Mouse (Mus musculus): ENCODE data around the gene Camk1g. TPM values are rescaled to one million over a fixed set of nuclear protein-coding genes. Genes with fewer than 3 reads are reported as not detected.

Gene Camk1g
- polyA plus RNA-seq, 1 experiment from 2014 or later = 12.2 TPM

- DNase-seq (ENCODE audit: extremely low spot score, low spot score) = no peak
- H3K9me3 ChIP-seq = no peaks in the 10 kb centered on the region
- WGBS = 60% methylated on average over 12 of the region's 12 CpGs
These were observed 19.9 kb upstream of the Camk1g start for GRCm38 (mm10) chr1:193390004-193390403.

GRCm38 (mm10) chr1:193389505-193389904 is 19.4 kb upstream of the Camk1g start:
- 26% methylated on average over 3 of the region's 3 CpGs for WGBS
- H3K27me3 ChIP-seq (ENCODE audit: poor library complexity, severe bottlenecking) = peaks cover 41% of the 10 kb centered on the region
- H3K27ac ChIP-seq = peak overlapping the region; percentile 57
- no peaks in the 10 kb centered on the region for H3K36me3 ChIP-seq (replicated peaks)
- no peaks in the 10 kb centered on the region for H3K9me3 ChIP-seq
- no peak for DNase-seq (ENCODE audit: extremely low spot score, low spot score)
- no peak overlapping the region for H3K4me3 ChIP-seq
- peaks cover 34% of the 10 kb centered on the region for H3K4me1 ChIP-seq

More at GRCm38 (mm10) chr1:193390004-193390403, 19.9 kb upstream of the Camk1g start:
- peaks cover 41% of the 10 kb centered on the region for H3K27me3 ChIP-seq (ENCODE audit: poor library complexity, severe bottlenecking)
- peaks cover 34% of the 10 kb centered on the region for H3K4me1 ChIP-seq
- no peak overlapping the region for H3K4me3 ChIP-seq
- no peak overlapping the region for H3K27ac ChIP-seq
- H3K36me3 ChIP-seq (replicated peaks) = no peaks in the 10 kb centered on the region

GRCm38 (mm10) chr1:193387241-193387640 is 17.1 kb upstream of the Camk1g start:
- Histone ChIP-seq H3K36me3 (replicated peaks) (no peaks in the 10 kb centered on the region), H3K9me3 (no peaks in the 10 kb centered on the region), H3K4me3 (no peak overlapping the region), H3K4me1 (peaks cover 46% of the 10 kb centered on the region), H3K27me3 (ENCODE audit: poor library complexity, severe bottlenecking) (peaks cover 41% of the 10 kb centered on the region), H3K27ac (no peak overlapping the region)
- no peak for DNase-seq (ENCODE audit: extremely low spot score, low spot score)
- 73% methylated on average over 2 of the region's 2 CpGs for WGBS

GRCm38 (mm10) chr1:193386136-193386535 is 16.0 kb upstream of the Camk1g start:
- Histone ChIP-seq H3K4me3 (no peak overlapping the region), H3K4me1 (peaks cover 54% of the 10 kb centered on the region), H3K36me3 (replicated peaks) (no peaks in the 10 kb centered on the region), H3K27me3 (ENCODE audit: poor library complexity, severe bottlenecking) (peaks cover 34% of the 10 kb centered on the region), H3K27ac (peak overlapping the region; percentile 49; the same call in 1 of the 2 replicates), H3K9me3 (no peaks in the 10 kb centered on the region)
- 8% methylated on average over 5 of the region's 5 CpGs for WGBS
- peak; percentile 78 for DNase-seq (ENCODE audit: extremely low spot score, low spot score)

GRCm38 (mm10) chr1:193382841-193383462 is 12.9 kb upstream of the Camk1g start:
- no peaks in the 10 kb centered on the region for H3K9me3 ChIP-seq
- no peaks in the 10 kb centered on the region for H3K36me3 ChIP-seq (replicated peaks)
- peak; percentile 75 for DNase-seq (ENCODE audit: extremely low spot score, low spot score)
- peaks cover 15% of the 10 kb centered on the region; the same call in 1 of the 2 replicates for H3K27me3 ChIP-seq (ENCODE audit: poor library complexity, severe bottlenecking)
- H3K4me1 ChIP-seq = peaks cover 31% of the 10 kb centered on the region
- peak overlapping the region; percentile 49 for H3K4me3 ChIP-seq
- 6% methylated on average over 8 of the region's 8 CpGs for WGBS
- peak overlapping the region; percentile 81 for H3K27ac ChIP-seq

GRCm38 (mm10) chr1:193382435-193382834 is 12.3 kb upstream of the Camk1g start:
- peak; percentile 77 for DNase-seq (ENCODE audit: extremely low spot score, low spot score)
- H3K27ac ChIP-seq = peak overlapping the region; percentile 81

GRCm38 (mm10) chr1:193381597-193382404 is 11.7 kb upstream of the Camk1g start:
- Histone ChIP-seq H3K27ac (peak overlapping the region; percentile 81), H3K4me1 (peaks cover 33% of the 10 kb centered on the region), H3K4me3 (peak overlapping the region; percentile 49), H3K27me3 (ENCODE audit: poor library complexity, severe bottlenecking) (peaks cover 4% of the 10 kb centered on the region; the same call in 1 of the 2 replicates), H3K36me3 (replicated peaks) (no peaks in the 10 kb centered on the region), H3K9me3 (no peaks in the 10 kb centered on the region)
- 41% methylated on average over 11 of the region's 11 CpGs for WGBS
- DNase-seq (ENCODE audit: extremely low spot score, low spot score) = no peak

More at GRCm38 (mm10) chr1:193382435-193382834, 12.3 kb upstream of the Camk1g start:
- Histone ChIP-seq H3K4me1 (peaks cover 31% of the 10 kb centered on the region), H3K27me3 (ENCODE audit: poor library complexity, severe bottlenecking) (peaks cover 10% of the 10 kb centered on the region; the same call in 1 of the 2 replicates), H3K9me3 (no peaks in the 10 kb centered on the region), H3K4me3 (peak overlapping the region; percentile 49), H3K36me3 (replicated peaks) (no peaks in the 10 kb centered on the region)
- WGBS = under 1% methylated on average over 8 of the region's 8 CpGs

- H3K36me3 ChIP-seq (replicated peaks) = no peaks in the 10 kb centered on the region
- no peak overlapping the region for H3K27ac ChIP-seq
- 89% methylated on average over 5 of the region's 5 CpGs for WGBS
- H3K27me3 ChIP-seq (ENCODE audit: poor library complexity, severe bottlenecking) = no peaks in the 10 kb centered on the region; the same call in 1 of the 2 replicates
- DNase-seq (ENCODE audit: extremely low spot score, low spot score) = no peak
- no peak overlapping the region for H3K4me3 ChIP-seq
- peaks cover 29% of the 10 kb centered on the region for H3K4me1 ChIP-seq
- no peaks in the 10 kb centered on the region for H3K9me3 ChIP-seq
These were observed 10.8 kb upstream of the Camk1g start for GRCm38 (mm10) chr1:193380877-193381276.

GRCm38 (mm10) chr1:193379634-193380033 is 9.5 kb upstream of the Camk1g start:
- no peak for DNase-seq (ENCODE audit: extremely low spot score, low spot score)
- no peaks in the 10 kb centered on the region for H3K36me3 ChIP-seq (replicated peaks)
- no peak overlapping the region for H3K4me3 ChIP-seq
- WGBS = 80% methylated on average over 6 of the region's 6 CpGs
- no peaks in the 10 kb centered on the region; the same call in 1 of the 2 replicates for H3K27me3 ChIP-seq (ENCODE audit: poor library complexity, severe bottlenecking)
- H3K27ac ChIP-seq = no peak overlapping the region
- no peaks in the 10 kb centered on the region for H3K9me3 ChIP-seq
- H3K4me1 ChIP-seq = peaks cover 27% of the 10 kb centered on the region

- H3K9me3 ChIP-seq = no peaks in the 10 kb centered on the region
- no peaks in the 10 kb centered on the region for H3K36me3 ChIP-seq (replicated peaks)
These were observed 6.5 kb upstream of the Camk1g start for GRCm38 (mm10) chr1:193376478-193377134.

GRCm38 (mm10) chr1:193373906-193374413 is 3.9 kb upstream of the Camk1g start:
- no peak overlapping the region for H3K4me3 ChIP-seq
- H3K27me3 ChIP-seq (ENCODE audit: poor library complexity, severe bottlenecking) = no peaks in the 10 kb centered on the region
- 95% methylated on average over 6 of the region's 6 CpGs for WGBS
- DNase-seq (ENCODE audit: extremely low spot score, low spot score) = no peak
- H3K36me3 ChIP-seq (replicated peaks) = no peaks in the 10 kb centered on the region
- H3K4me1 ChIP-seq = peaks cover 27% of the 10 kb centered on the region
- H3K9me3 ChIP-seq = no peaks in the 10 kb centered on the region
- no peak overlapping the region for H3K27ac ChIP-seq

More at GRCm38 (mm10) chr1:193376478-193377134, 6.5 kb upstream of the Camk1g start:
- Histone ChIP-seq H3K4me3 (no peak overlapping the region), H3K27ac (no peak overlapping the region), H3K4me1 (peaks cover 9% of the 10 kb centered on the region), H3K27me3 (ENCODE audit: poor library complexity, severe bottlenecking) (no peaks in the 10 kb centered on the region; the same call in 1 of the 2 replicates)
- WGBS = 36% methylated on average over 4 of the region's 4 CpGs
- DNase-seq (ENCODE audit: extremely low spot score, low spot score) = peak; percentile 64

GRCm38 (mm10) chr1:193369091-193369490 is 1.0 kb downstream of the Camk1g start:
- 43% methylated on average over 8 of the region's 8 CpGs for WGBS
- no peak for DNase-seq (ENCODE audit: extremely low spot score, low spot score)
- H3K9me3 ChIP-seq = no peaks in the 10 kb centered on the region
- peaks cover 6% of the 10 kb centered on the region; the same call in 1 of the 2 replicates for H3K27me3 ChIP-seq (ENCODE audit: poor library complexity, severe bottlenecking)
- H3K4me3 ChIP-seq = peak overlapping the region; percentile 52
- H3K27ac ChIP-seq = peak overlapping the region; percentile 82
- H3K36me3 ChIP-seq (replicated peaks) = no peaks in the 10 kb centered on the region
- H3K4me1 ChIP-seq = peaks cover 34% of the 10 kb centered on the region

Measured in forebrain, embryonic 10.5 days (tissue).